Mouse (Mus musculus) spleen, postnatal 0 days (tissue): Measurements from ENCODE around the gene Ctss. TPM values are rescaled to one million over a fixed set of nuclear protein-coding genes. Genes with fewer than 3 reads are reported as not detected.

Experiments
- polyA plus RNA-seq: library from polyadenylated mRNA; unstranded; fragments of >200 nt; fragmentation: Nextera tagmentation; extraction: Ambion mirVana; gene quantifications from 2 replicates; pipeline ENCODE4 v1.2.1, GENCODE M21; 2015

The Ctss gene
- polyA plus RNA-seq: 57.3 and 86.4 TPM in 2 replicates

DNA sequence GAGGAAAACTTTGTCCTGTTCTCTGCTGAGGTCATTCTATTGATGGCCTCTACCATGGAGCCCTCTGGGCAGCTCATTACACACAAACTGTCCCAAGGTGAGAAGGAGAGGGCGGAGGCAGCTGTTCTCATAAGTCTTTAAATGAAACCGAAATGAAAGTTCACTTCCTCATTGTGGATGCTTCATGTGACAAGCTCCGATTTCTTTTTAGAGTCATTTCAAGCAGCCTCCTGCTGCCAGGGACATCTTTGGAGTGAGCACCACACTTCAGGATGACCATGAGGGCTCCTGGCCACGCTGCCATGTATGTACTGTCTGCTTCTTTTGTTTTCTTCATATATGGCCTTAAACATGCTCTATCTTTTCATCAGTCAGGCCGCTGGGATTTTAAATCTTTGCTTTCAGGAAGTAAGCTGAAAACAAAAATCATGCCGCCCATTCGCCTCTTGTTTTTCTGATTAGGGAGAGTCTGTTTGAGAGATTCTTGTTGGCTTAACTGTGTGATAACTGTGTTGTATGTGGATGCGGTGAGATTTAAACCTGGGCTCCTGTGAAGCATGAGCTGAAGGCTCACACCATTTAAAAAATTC lies at the start of gene Ctss:
Gene Ctss (plus strand): TSS at position 165 of the 590 bp plus-strand sequence.

DNA sequence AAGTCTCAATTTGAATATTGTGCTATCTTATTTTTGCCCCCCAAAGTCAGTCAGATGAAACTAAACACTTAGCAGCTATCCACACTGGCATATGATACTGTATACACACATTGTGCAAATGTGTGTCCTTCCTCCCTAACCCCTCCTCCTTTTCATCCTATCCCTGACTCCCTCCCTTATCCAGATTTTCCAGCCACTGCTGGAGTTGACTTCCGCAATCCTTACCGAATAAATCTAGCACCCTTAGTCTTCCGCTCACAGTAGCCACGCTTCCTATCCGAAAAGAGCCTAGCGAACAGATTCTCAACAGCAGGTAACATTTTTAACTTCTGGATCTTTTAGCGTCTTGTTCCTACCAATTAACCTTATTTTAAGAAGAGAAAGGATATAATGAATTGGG lies 27.6 kb upstream of the Ctss start, which contains the start of gene Ctsk:
Gene Ctsk (plus strand): TSS at position 233 of the 400 bp plus-strand sequence.

DNA sequence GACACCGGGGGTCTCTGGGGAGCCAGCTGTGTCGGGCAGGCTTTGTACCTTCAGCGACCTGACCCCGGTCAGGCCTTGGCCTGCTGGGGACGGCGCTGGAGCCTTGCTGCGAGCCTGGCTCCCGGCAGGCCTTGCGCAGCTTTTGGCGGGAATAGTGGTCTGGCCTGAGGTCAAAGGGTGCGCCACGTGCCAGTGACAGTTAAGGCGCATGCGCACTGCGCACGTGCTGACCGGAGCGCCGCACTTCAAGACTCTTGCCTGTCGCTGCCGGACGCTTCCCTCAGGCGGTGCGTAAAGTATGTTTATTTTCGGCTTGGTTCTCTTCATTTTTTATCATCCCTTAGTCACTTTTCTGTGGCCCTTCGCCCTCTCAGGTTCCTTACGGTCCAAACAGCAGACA lies 32.9 kb downstream of the Ctss start, which contains the start of gene Hormad1:
Gene Hormad1 (plus strand): TSS at position 241 of the 400 bp plus-strand sequence.

DNA sequence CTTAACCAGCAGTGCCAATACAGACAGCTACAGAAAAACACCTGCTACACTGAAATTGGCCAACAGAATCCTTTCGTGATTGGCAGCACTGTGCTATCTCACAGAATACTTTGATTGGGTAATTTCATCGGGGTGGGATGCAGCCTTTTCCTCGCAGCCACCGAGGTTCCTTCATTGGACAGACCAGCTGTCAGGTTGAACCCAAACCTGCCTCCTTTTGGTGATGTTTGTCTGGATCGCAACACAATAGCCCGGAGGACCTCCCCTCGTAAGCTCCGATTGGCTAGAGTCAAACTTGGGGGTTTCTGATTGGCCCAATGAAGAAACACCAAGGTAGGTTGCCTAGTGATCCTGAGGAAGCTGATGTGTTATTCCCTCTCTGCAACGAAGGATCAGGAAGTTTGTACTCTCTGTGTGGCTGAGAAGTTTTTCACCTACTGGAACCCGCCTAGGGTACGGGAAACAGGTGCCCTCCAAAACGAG lies 62.1 kb downstream of the Ctss start, which contains the start of gene Golph3l:
Gene Golph3l (plus strand): TSS at position 331 of the 483 bp plus-strand sequence.

Other genes with a start within 250 kb of the Ctss start
- 28.2 and 36.1 TPM in 2 replicates for gene Mindy1, start 245.4 kb upstream of the Ctss start, polyA plus RNA-seq
- gene Prune1, start 244.7 kb upstream of the Ctss start, polyA plus RNA-seq: 7.8 and 8.4 TPM in 2 replicates
- gene Anxa9, start 219.6 kb upstream of the Ctss start, polyA plus RNA-seq: 3.6 and 4.8 TPM in 2 replicates
- 99.7 and 109 TPM in 2 replicates for gene Cers2, start 212.0 kb upstream of the Ctss start, polyA plus RNA-seq
- 12.7 TPM in 2 replicates for gene Setdb1, start 169.6 kb upstream of the Ctss start, polyA plus RNA-seq
- not detected in 2 replicates for gene 4930558C23Rik, start 123.9 kb upstream of the Ctss start, polyA plus RNA-seq
- gene Arnt, start 92.4 kb upstream of the Ctss start, polyA plus RNA-seq: 15.8 and 16.3 TPM in 2 replicates
- gene Ctsk, start 27.5 kb upstream of the Ctss start, polyA plus RNA-seq: 3.7 and 4.8 TPM in 2 replicates
- gene Hormad1, start 32.9 kb downstream of the Ctss start, polyA plus RNA-seq: not detected in 2 replicates
- gene Golph3l, start 62.1 kb downstream of the Ctss start, polyA plus RNA-seq: 25.2 and 25.6 TPM in 2 replicates
- 40.4 and 42.2 TPM in 2 replicates for gene Ensa, start 98.2 kb downstream of the Ctss start, polyA plus RNA-seq
- gene Mcl1, start 132.0 kb downstream of the Ctss start, polyA plus RNA-seq: 55.0 and 55.3 TPM in 2 replicates
- 1.9 and 3.0 TPM in 2 replicates for gene Adamtsl4, start 161.1 kb downstream of the Ctss start, polyA plus RNA-seq
- 26.6 and 30.1 TPM in 2 replicates for gene Ecm1, start 212.8 kb downstream of the Ctss start, polyA plus RNA-seq
- gene Tars2, start 233.4 kb downstream of the Ctss start, polyA plus RNA-seq: 30.3 and 33.5 TPM in 2 replicates